Mouse (Mus musculus) brain, embryonic 18.5 days (tissue): ENCODE data around the gene Olfr683.
"Not testable (repeated sequence)": the region's sequence is repeated elsewhere in the genome, so short reads cannot be mapped to it uniquely, and the experiment has no call there.

Source experiments
- DNase-seq: peaks from one replicate; pipeline ENCODE4 v3.0.0-alpha.2; 2012; ENCODE audit warnings: low read depth, low spot score

Olfr683 gene

DNA sequence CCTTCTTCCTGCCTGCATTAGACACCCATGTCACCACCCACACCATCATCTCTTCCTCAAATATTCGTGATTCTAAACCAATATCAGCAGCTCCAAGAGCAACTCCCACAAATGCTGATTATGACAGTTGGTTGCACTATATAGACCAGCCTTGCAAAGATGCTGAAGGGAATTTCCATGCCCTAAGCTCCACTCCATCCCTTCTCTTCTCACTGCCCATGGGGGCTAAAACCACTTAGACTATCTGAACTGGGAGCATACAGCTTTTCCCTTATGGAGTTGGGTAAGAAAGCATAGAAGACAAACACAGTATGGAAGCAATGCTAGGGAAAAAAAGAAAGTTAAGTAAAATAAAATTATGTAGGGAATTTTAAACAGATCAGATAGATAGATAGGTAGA, at the start of gene Olfr683:
Gene Olfr683 (minus strand): TSS at position 101 of the 400 bp plus-strand sequence.
- DNase-seq, result no peak

DNA sequence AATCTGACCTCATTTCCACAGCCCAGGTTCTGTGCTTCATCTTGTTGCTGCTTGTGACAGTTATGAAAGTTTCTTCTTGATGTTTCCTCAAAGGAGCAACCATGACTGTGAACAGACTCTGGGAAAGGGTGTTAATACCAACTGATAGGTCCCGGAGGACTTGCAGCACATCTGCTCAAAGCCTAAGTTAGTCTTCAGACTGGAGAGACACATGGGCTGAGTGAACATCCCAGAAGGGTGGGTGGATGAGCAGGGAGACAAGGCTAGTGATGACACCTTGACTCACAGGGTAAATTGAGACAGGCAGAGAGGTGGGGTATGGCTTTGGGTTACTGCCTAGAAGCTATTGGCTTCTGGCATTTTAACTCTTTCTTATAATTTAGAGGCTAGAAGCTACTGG, 39.1 kb upstream of the Olfr683 start, which contains the start of gene Olfr685:
Gene Olfr685 (minus strand): TSS at position 101 of the 400 bp plus-strand sequence.
- no peak for DNase-seq

- no peak for DNase-seq
Measured at GRCm38 (mm10) chr7:105170773-105171172, 24.0 kb upstream of the Olfr683 start.

DNA sequence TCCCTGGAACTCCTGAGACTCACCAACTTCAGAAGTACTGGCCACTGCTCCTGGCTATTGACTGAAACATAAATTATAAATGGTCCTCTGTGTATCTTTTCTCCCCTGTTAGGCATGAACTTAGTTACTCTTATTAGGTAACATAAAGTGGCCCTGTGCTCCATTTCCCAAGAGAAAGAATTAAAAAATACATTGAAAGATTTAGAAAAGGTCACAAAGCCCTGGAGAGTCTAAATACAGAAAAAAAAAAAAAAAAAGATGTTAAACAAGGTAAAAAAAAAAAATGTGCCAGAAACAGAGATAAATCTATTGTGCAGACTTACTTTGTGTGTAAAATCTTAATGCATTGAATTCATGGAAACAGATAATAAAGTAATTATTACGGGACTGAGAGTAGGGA, 16.7 kb upstream of the Olfr683 start, which contains the start of gene Olfr684:
Gene Olfr684 (minus strand): TSS at position 101 of the 400 bp plus-strand sequence.
- DNase-seq, result no peak

DNA sequence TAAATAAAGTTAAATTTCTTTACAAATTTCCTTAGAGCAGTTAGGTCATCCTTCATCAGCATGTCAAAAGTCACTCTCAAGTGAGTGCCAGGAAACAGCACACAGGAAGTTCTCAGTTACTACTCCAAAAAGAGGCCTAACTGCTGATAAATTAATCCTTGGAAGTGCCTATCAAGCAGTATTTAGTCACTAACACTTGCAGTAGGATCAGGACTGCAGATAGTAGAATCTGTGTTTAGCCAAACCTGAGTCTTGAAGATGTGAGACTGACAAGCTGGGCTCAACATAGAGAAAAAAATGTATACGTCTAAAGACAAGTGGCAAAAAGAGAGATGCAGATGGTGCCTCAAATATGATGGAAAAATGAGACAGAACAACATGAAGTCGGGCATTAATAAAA, 5.5 kb downstream of the Olfr683 start:
- DNase-seq, result no peak

DNA sequence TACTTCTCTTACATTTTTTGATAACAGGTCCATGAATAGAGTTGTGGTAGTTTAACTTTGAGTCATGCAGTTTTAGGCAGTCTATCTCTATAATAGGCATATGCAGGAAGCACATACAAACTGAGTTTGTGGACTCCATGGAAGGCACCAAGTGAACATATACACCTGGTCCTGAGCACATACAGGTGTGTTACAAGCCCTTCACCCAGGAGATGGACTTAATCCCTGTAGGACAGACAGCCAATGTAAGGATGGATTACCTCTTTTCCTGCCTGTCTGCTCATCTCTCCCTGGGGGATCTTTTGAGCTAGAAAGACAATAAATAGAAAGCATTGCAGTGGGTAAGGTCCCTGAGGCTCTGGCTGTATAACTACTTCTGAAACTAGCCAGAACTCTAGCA, 30.3 kb downstream of the Olfr683 start, which contains the start of gene Olfr681:
Gene Olfr681 (plus strand): TSS at position 301 of the 400 bp plus-strand sequence.
- no peak for DNase-seq

DNA sequence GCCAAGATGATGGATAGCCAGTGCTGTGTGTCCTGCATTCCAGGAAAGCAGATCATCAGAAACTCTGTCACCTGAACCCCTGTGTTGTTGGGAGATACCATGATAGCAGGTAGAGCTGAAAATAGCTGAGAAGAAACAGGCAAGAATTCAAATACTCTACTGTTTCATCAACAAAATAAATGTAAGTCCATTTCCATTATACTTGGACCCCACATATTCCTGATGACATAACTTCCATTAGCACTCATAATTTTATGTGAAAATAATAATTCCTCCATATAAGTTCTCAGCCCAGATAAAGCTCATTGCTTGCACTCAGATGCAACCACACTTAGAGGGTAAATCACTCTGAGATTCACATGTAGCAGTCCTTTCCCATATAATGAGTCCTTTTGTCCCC, 54.1 kb downstream of the Olfr683 start, which contains the start of gene Olfr680-ps1:
Gene Olfr680-ps1 (minus strand): TSS at position 101 of the 400 bp plus-strand sequence.
- not testable (repeated sequence) for DNase-seq
